Mouse (Mus musculus) kidney, postnatal 4 days (tissue): Measurements from ENCODE around the gene Zfp672.
"Not testable (repeated sequence)": the region's sequence is repeated elsewhere in the genome, so short reads cannot be mapped to it uniquely, and the experiment has no call there.

Source experiments
- DNase-seq, 2 experiments: peaks; one replicate each; pipeline ENCODE4 v3.0.0; 2021; ENCODE audit warnings: mixed read lengths in 2 of 2

Gene Zfp672

GRCm38 (mm10) chr11:58324614-58325229 lies 5.4 kb downstream of the Zfp672 start:
- DNase-seq, result no peak

DNA sequence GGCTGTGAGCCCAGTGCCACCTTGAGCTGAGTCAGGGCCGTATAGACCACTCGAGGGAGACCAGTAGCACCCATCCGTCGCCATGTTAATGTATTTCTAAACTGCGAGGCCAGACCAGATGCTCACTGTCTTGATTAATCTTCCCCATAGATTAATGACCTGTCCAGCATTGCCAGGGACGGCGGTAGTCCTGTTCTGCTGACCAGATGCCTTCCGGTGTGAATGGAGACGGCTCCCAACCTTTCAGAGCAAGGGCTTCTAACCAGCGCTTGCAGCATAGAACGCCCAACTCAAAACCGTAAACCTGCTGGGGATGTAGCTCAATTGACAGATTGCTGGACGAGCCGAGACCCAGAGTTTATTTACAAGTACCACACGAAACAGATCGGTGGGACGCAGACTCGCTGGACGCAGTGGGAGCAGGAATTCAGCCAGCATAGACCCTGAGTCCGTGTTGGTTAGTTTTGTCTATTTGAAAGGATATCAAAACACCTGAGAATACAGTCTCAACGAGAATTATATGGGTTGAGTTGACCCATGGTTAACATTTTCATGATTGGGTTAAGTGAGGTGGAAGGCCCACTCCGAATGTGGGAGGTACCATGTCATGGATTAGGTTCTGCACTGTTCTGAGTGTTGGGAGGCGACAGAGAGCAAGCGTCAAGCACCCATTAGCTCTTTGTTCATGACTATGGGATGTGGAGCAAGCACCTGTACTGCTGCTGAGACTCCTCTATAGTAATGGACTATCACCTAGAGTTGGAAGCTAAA lies 6.4 kb downstream of the Zfp672 start:
- no peak for DNase-seq

GRCm38 (mm10) chr11:58322824-58323569 lies 7.1 kb downstream of the Zfp672 start:
- peak; percentile 98 to 99 for DNase-seq

DNA sequence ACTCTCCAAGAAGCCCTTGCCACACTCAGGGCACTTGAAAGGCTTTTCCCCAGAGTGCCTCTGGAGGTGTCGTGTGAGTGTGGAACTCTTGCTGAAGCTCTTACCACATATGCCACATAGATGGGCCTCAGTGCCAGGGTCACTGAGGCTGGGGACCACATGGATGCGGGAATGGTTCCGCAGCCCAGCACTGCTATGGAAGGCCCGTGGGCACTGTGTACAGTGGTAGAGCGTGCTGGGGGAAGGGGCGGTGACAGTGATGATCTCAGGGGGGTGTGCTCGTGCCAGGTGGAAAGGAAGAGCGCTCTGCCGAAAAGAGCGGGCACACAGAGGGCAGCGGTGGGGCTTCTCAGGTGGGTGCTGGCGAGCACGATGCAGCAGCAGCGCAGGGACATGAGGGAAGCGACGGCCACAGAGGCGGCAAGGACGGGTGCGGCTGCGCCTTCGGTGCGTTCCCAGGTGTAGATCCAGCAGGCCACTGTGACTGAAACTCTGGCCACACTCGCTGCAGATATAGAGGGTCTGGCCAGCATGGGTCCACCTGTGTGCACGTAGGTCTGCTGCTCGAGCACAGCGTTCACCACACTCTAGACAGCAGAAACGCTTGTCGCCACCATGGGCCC lies 13.3 kb downstream of the Zfp672 start:
- no peak for DNase-seq

- no peak for DNase-seq
Observed at GRCm38 (mm10) chr11:58316344-58316743, 13.8 kb downstream of the Zfp672 start.

- DNase-seq, result no peak
Observed at GRCm38 (mm10) chr11:58315536-58316168, 14.5 kb downstream of the Zfp672 start.

DNA sequence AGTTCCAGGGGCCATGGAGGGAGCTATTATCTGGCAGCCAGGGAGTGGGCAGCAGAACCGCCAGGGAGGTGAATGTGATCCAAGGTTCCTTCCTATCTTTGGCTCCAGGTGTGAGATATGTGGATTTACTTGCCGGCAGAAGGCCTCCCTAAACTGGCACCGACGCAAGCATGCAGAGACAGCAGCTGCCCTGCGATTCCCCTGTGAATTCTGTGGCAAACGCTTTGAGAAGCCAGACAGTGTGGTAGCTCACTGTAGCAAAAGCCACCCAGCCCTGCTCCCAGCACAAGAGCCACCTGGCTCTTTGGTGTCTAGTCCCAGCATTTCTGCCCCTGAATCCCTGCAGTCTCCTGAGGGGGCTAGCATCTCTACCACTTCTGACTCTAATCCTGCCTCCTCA lies 16.1 kb downstream of the Zfp672 start:
- no peak for DNase-seq

DNA sequence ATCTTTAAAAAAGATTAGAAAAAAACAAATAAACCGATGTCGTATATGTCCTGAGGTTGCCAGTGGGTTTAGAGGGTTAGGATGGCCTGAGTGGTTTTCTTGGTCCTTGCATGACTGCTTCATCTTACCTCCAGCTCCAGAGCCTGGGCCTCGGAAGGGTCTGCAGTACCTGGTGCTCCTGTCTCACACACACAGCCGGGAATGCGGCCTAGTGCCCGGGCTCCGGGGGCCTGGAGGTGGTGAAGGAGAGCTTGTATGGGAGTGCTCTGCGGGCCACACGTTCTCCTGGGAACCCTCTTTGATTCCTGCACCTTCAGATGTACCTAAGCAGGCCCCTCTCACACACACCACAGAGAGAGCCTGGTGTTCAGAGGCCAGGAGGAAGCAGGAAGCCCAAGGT lies 21.5 kb downstream of the Zfp672 start:
- no peak for DNase-seq

GRCm38 (mm10) chr11:58307411-58308080 lies 22.6 kb downstream of the Zfp672 start:
- peak; percentile 75 to 84 for DNase-seq

GRCm38 (mm10) chr11:58306860-58307308 lies 23.3 kb downstream of the Zfp672 start, which contains the start of gene Zfp692:
TSS of gene Zfp692 (plus strand) at chr11:58307069.
- DNase-seq, result peak; percentile 95 to 97

- DNase-seq, result not testable (repeated sequence)
Observed at GRCm38 (mm10) chr11:58305299-58305698, 24.8 kb downstream of the Zfp672 start.

DNA sequence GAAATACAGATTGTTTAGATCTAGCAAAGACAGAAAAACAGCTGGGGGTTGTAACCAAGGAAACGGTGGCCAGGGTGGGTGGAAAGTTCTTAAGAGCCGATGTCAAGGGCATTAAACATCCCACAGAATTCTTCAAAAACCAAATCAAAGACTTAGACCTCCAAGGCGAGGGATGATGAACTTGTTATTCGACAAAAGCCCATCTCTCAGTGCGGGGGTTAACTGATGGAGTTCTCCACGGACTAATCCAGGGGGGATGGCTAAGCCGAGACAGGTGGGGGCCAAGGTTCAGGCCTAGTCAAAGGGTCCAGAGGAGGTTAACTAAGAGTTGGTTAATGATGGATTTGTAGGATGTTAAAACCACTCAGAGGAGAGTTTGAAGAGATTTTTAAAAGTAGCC lies 26.5 kb downstream of the Zfp672 start:
- no peak for DNase-seq

DNA sequence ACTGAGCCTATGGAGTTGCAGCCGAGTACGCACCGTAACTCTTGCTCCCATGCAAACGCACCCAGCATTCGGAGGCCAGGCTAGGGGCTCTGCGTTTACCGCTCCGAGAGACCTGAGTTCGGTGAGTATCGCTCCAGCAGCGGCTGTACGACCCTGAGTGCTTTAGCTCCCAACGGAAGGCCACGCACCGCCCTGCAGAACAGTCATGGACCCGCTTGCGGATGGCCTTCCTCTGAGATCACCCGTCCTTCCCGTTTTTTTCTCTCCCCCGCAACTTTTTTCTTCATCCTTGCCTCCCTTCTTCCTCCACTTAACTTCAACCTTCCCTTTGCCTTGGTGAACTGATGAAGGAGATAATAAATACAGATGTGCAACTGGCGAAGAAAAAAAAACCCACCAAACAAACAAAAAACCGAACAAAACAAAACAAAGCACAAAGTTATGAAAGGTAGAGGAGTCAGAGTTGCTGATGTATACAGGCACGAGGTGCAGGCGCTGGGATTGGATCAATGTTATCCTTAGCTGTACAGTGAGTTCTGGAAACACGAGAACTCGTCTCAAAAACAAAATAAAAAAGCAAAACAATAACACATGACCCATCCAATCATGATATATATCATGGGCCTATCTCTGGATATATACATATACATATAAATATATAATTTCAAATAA lies 27.2 kb downstream of the Zfp672 start:
- no peak for DNase-seq

GRCm38 (mm10) chr11:58301837-58302754 lies 28.0 kb downstream of the Zfp672 start:
- DNase-seq, result peak; percentile 95

- peak; percentile 83 to 86 for DNase-seq
Observed at GRCm38 (mm10) chr11:58301057-58301456, 29.1 kb downstream of the Zfp672 start.

DNA sequence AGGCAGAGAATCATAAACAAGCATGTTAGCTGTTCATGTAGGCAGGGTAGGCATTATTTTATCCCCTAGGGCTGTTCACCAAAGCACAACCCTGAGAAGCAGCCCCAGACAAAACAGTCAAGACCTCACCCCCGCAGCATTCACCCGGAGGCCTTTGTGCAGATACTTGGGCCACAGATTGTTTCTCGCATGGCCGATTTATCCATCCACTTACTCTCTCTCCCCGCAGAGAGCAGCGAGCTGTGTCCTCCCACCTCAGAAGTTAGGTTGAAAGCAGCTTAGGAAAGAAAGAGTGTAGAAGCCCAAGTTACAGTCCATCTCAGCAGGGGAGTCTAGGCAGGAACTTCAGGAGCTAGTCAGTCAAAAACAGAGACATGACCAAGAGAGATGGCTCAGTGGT lies 32.7 kb downstream of the Zfp672 start:
- DNase-seq, result peak; percentile 33 to 59

GRCm38 (mm10) chr11:58292791-58293190 lies 37.3 kb downstream of the Zfp672 start:
- no peak for DNase-seq

- no peak for DNase-seq
Observed at GRCm38 (mm10) chr11:58290812-58291211, 39.3 kb downstream of the Zfp672 start.

GRCm38 (mm10) chr11:58289992-58290682 lies 40.0 kb downstream of the Zfp672 start:
- DNase-seq, result no peak

DNA sequence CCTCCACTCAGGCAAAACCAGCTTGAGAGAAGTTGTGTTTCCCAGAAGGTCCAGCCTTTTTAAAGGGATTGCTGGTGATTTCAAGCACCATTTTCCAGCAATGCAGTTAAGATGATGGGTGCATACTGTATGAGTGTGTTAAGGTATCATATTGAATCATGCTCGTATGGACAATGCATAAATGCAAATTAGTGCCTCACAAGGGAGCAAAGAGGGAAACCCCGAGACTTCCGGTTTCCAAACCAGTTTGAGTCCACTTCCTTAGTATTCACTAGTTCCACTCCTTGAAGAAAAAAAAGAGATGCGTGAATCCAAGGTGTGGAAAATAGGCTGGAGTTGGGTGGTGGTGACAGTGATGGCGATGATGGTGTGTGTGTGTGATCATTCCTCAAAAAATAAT lies 47.6 kb downstream of the Zfp672 start:
- DNase-seq, result no peak
